Mouse (Mus musculus) CH12.LX (cell line): Measurements from ENCODE around the gene 1700125H20Rik. TPM values are rescaled to one million over a fixed set of nuclear protein-coding genes. Genes with fewer than 3 reads are reported as not detected.

Source experiments
- DNase-seq: peaks from one replicate; pipeline ENCODE4 v3.0.0-alpha.2; 2013; ENCODE audit errors: extremely low read depth
- H3K27ac ChIP-seq: 2 replicates; pipeline ENCODE4 v1.5.1; 2012; ENCODE audit warnings: low read depth, mild to moderate bottlenecking, control low read depth, moderate library complexity; ENCODE audit not compliant: insufficient read depth
- H3K27me3 ChIP-seq: replicated peaks from 2 replicates; pipeline ENCODE3; 2012; ENCODE audit warnings: inconsistent platforms
- H3K36me3 ChIP-seq, 2 experiments: replicated peaks in 1 of 2; 2 replicates each; pipeline versions ENCODE3 to v1.6.1; 2012; ENCODE audit warnings: inconsistent platforms in 1 of 2, low read length in 1 of 2, mild to moderate bottlenecking in 1 of 2, mixed read lengths in 1 of 2, moderate library complexity in 1 of 2; ENCODE audit not compliant: control insufficient read depth in 1 of 2, insufficient read depth in 1 of 2
- H3K4me1 ChIP-seq, 2 experiments: 2 replicates each; pipeline ENCODE4 v1.6.1; 2012; ENCODE audit warnings: inconsistent platforms in 1 of 2, moderate library complexity in 1 of 2; ENCODE audit not compliant: insufficient read depth in 2 of 2, control insufficient read depth in 1 of 2
- H3K4me2 ChIP-seq: 2 replicates; pipeline ENCODE4 v1.6.1; 2012; ENCODE audit warnings: low read depth, mild to moderate bottlenecking, control low read depth; ENCODE audit not compliant: poor library complexity, insufficient read depth, severe bottlenecking
- H3K4me3 ChIP-seq, 3 experiments: fragments of 150-350 bp in 1 of 3; sonication (generic) in 1 of 3; replicated peaks in 1 of 3; 2 replicates each; pipeline versions ENCODE3 to v1.5.1; 2011 to 2012; ENCODE audit warnings: low read depth in 2 of 3, low read length in 2 of 3, mild to moderate bottlenecking in 2 of 3, moderate library complexity in 2 of 3, control low read depth in 1 of 3, improper control_type of control experiment in 1 of 3, inconsistent platforms in 1 of 3, mixed read lengths in 1 of 3; ENCODE audit not compliant: poor library complexity in 1 of 3
- H3K79me2 ChIP-seq: replicated peaks from 2 replicates; pipeline ENCODE4 v1.6.1; 2012; ENCODE audit warnings: mild to moderate bottlenecking, moderate library complexity; ENCODE audit not compliant: control insufficient read depth, poor library complexity, insufficient read depth, severe bottlenecking; ENCODE audit errors: extremely low read depth
- H3K9ac ChIP-seq: 2 replicates; pipeline ENCODE4 v1.6.1; 2012; ENCODE audit warnings: low read depth, mild to moderate bottlenecking, control low read depth, moderate library complexity; ENCODE audit not compliant: insufficient read depth
- H3K9me3 ChIP-seq: replicated peaks from 2 replicates; pipeline ENCODE3; 2012; ENCODE audit warnings: low read length, inconsistent platforms, mixed read lengths
- BHLHE40 ChIP-seq: IDR thresholded peaks from 2 replicates; pipeline ENCODE4 v1.6.1; 2011; ENCODE audit warnings: mild to moderate bottlenecking, low read depth, low read length, improper control_type of control experiment
- CHD1 ChIP-seq: IDR thresholded peaks from 2 replicates; pipeline ENCODE4 v1.6.1; 2012; ENCODE audit warnings: low read depth, low read length, improper control_type of control experiment, inconsistent platforms
- ELF1 ChIP-seq: IDR thresholded peaks from 2 replicates; pipeline ENCODE4 v1.6.1; 2014; ENCODE audit warnings: low read depth, mild to moderate bottlenecking, inconsistent platforms, low read length, improper control_type of control experiment
- EP300 ChIP-seq: IDR thresholded peaks from 2 replicates; pipeline ENCODE4 v1.6.1; 2011; ENCODE audit warnings: low read length, improper control_type of control experiment
- HCFC1 ChIP-seq: IDR thresholded peaks from 2 replicates; pipeline ENCODE4 v1.6.1; 2012; ENCODE audit warnings: low read depth, mild to moderate bottlenecking, inconsistent platforms, low read length, improper control_type of control experiment
- JUN ChIP-seq: IDR thresholded peaks from 2 replicates; pipeline ENCODE4 v1.6.1; 2011; ENCODE audit warnings: low read depth, mild to moderate bottlenecking, low read length, improper control_type of control experiment, moderate library complexity; ENCODE audit not compliant: insufficient read depth
- JUND ChIP-seq: conservative IDR thresholded peaks from 2 replicates; pipeline ENCODE4 v1.6.1; 2011; ENCODE audit warnings: low read depth, low read length, improper control_type of control experiment
- MAFK ChIP-seq: IDR thresholded peaks from 2 replicates; pipeline ENCODE4 v1.6.1; 2011; ENCODE audit warnings: low read length, improper control_type of control experiment; ENCODE audit not compliant: insufficient replicate concordance
- MAZ ChIP-seq: IDR thresholded peaks from 2 replicates; pipeline ENCODE4 v1.6.1; 2012; ENCODE audit warnings: low read depth, mild to moderate bottlenecking, inconsistent platforms, low read length, improper control_type of control experiment, moderate library complexity
- MXI1 ChIP-seq: IDR thresholded peaks from 2 replicates; pipeline ENCODE4 v1.6.1; 2011; ENCODE audit warnings: mild to moderate bottlenecking, low read depth, low read length, improper control_type of control experiment
- NELFE ChIP-seq: IDR thresholded peaks from 2 replicates; pipeline ENCODE4 v1.6.1; 2011; ENCODE audit warnings: low read depth, low read length, improper control_type of control experiment
- POLR2A ChIP-seq: IDR thresholded peaks from 2 replicates; pipeline ENCODE4 v1.6.1; 2011; ENCODE audit warnings: low read depth, mild to moderate bottlenecking, improper control_type of control experiment, low read length
- POLR2AphosphoS2 ChIP-seq: IDR thresholded peaks from 2 replicates; pipeline ENCODE4 v1.6.1; 2011; ENCODE audit warnings: low read depth, low read length, improper control_type of control experiment
- RAD21 ChIP-seq: IDR thresholded peaks from 2 replicates; pipeline ENCODE4 v1.6.1; 2011; ENCODE audit warnings: low read depth, mild to moderate bottlenecking, low read length, improper control_type of control experiment, moderate library complexity
- RCOR1 ChIP-seq: conservative IDR thresholded peaks from 2 replicates; pipeline ENCODE4 v1.6.1; 2012; ENCODE audit warnings: low read depth, mild to moderate bottlenecking, inconsistent platforms, low read length, improper control_type of control experiment
- SIN3A ChIP-seq: IDR thresholded peaks from 2 replicates; pipeline ENCODE4 v1.6.1; 2012; ENCODE audit warnings: low read length, improper control_type of control experiment, inconsistent platforms
- SMC3 ChIP-seq: IDR thresholded peaks from 2 replicates; pipeline ENCODE4 v1.6.1; 2011; ENCODE audit warnings: low read depth, low read length, improper control_type of control experiment
- TBP ChIP-seq: conservative IDR thresholded peaks from 2 replicates; pipeline ENCODE4 v1.6.1; 2011; ENCODE audit warnings: low read depth, low read length, improper control_type of control experiment
- TCF12 ChIP-seq: IDR thresholded peaks from 2 replicates; pipeline ENCODE4 v1.6.1; 2014; ENCODE audit warnings: low read depth, mild to moderate bottlenecking, inconsistent platforms, low read length, improper control_type of control experiment
- USF1 ChIP-seq: IDR thresholded peaks from 2 replicates; pipeline ENCODE4 v1.6.1; 2014; ENCODE audit warnings: low read depth, mild to moderate bottlenecking, inconsistent platforms, low read length, improper control_type of control experiment
- dilution Hi-C: fragments of 300-500 bp; cut with MboI; formaldehyde crosslinking; loops from 2 replicates; pipeline ENCODE4 v1.14.3; 2020; ENCODE audit warnings: low sequenced_read_pairs; ENCODE audit not compliant: extremely low pct_unique_long_range_greater_than_20kb, extremely low pct_ligation_motif_present
- in situ Hi-C: fragments of 300-500 bp; cut with MboI; formaldehyde crosslinking; loops from 3 replicates; pipeline ENCODE4 v1.14.3; 2019; ENCODE audit warnings: low sequenced_read_pairs, low pct_ligation_motif_present, low pct_unique_long_range_greater_than_20kb, mixed read lengths
- polyA plus RNA-seq: library from polyadenylated mRNA; unstranded; fragments of >175 nt; gene quantifications from 2 replicates; pipeline ENCODE4 v1.2.1, GENCODE M21; 2012; ENCODE audit warnings: low read depth; ENCODE audit not compliant: insufficient read length
- total RNA-seq, 2 experiments: library from RNA; depleted of rRNA; stranded (reverse); fragments of 300-350 nt in 1 of 2; fragments of >200 nt in 1 of 2; gene quantifications; 2 replicates each; pipeline ENCODE4 v1.2.3; 2012 to 2014

Gene 1700125H20Rik
- total and polyA plus RNA-seq, 3 experiments, result 0.17 TPM; not detected in 2

- Histone ChIP-seq H3K4me1 (no peaks in the 10 kb centered on the region), H3K4me2 (no peak overlapping the region), H3K4me3 (no peak overlapping the region), H3K9ac (no peak overlapping the region), H3K27ac (no peak overlapping the region), H3K27me3 (no peaks in the 10 kb centered on the region), H3K79me2 (no peaks in the 10 kb centered on the region)
- in situ Hi-C loops, result no loop called here
- DNase-seq, result no peak
- no peak for TF ChIP-seq MAFK
- TF ChIP-seq USF1, result no peak
- TF ChIP-seq BHLHE40, result no peak
- no peak for TF ChIP-seq EP300
- no peak for TF ChIP-seq MAZ
- TF ChIP-seq, all 38 proteins: peak for 0
- H3K36me3 ChIP-seq, result peaks cover 32 to 66% of the 10 kb centered on the region in 2 experiments
- H3K9me3 ChIP-seq, result peaks cover 3% of the 10 kb centered on the region
- dilution Hi-C loops, result no loop called here
Observed at GRCm38 (mm10) chr11:85189110-85189509, 18.9 kb downstream of the 1700125H20Rik start.

GRCm38 (mm10) chr11:85190741-85191140 lies 20.5 kb downstream of the 1700125H20Rik start:
- Histone ChIP-seq H3K27me3 (no peaks in the 10 kb centered on the region), H3K79me2 (no peaks in the 10 kb centered on the region), H3K9ac (no peak overlapping the region), H3K4me1 (no peaks in the 10 kb centered on the region), H3K4me3 (no peak overlapping the region), H3K27ac (no peak overlapping the region), H3K9me3 (no peaks in the 10 kb centered on the region), H3K36me3 (peaks cover 47 to 77% of the 10 kb centered on the region in 2 experiments), H3K4me2 (no peak overlapping the region)
- TF ChIP-seq NELFE (no peak), USF1 (no peak), ELF1 (no peak), BHLHE40 (no peak), POLR2AphosphoS2 (no peak), SMC3 (no peak), MXI1 (no peak), JUN (no peak), JUND (no peak), RCOR1 (no peak), TBP (no peak), POLR2A (no peak), TCF12 (no peak), CHD1 (no peak), HCFC1 (no peak), SIN3A (no peak), RAD21 (no peak)
- DNase-seq, result no peak
- dilution Hi-C loops, result no loop called here
- in situ Hi-C loops, result no loop called here
